Mouse (Mus musculus): Measurements from ENCODE around the gene Rasa4.
"Not testable (repeated sequence)": the region's sequence is repeated elsewhere in the genome, so short reads cannot be mapped to it uniquely, and the experiment has no call there.

Gene Rasa4

GRCm38 (mm10) chr5:136109042-136109441, 25.3 kb downstream of the Rasa4 start:
- peaks cover 65% of the 10 kb centered on the region for H3K36me3 ChIP-seq (ENCODE audit: insufficient read depth, low read length)
- no peaks in the 10 kb centered on the region for H3K9me3 ChIP-seq (ENCODE audit: low read length)
- H3K27me3 ChIP-seq (ENCODE audit: insufficient read depth, low read length), result no peaks in the 10 kb centered on the region
- no peak for TF ChIP-seq POU5F1 (IDR thresholded peaks at IDR 0.05; ENCODE audit: borderline replicate concordance, low read length)
- no peak for TF ChIP-seq NANOG (IDR thresholded peaks at IDR 0.05; ENCODE audit: borderline replicate concordance, low read length)
- no peak for TF ChIP-seq CTCF (conservative IDR thresholded peaks at IDR 0.05; ENCODE audit: low read length)
- H3K4me3 ChIP-seq (replicated peaks; ENCODE audit: low read length), result 0 out of 2 replicates have a peak overlapping the region, but pooled peaks have one; percentile 5
- peaks cover 64% of the 10 kb centered on the region for H3K4me1 ChIP-seq (replicated peaks; ENCODE audit: low read depth, low read length)

GRCm38 (mm10) chr5:136113546-136113945, 29.8 kb downstream of the Rasa4 start:
- Histone ChIP-seq H3K4me1 (replicated peaks; ENCODE audit: low read depth, low read length) (peaks cover 70% of the 10 kb centered on the region), H3K36me3 (ENCODE audit: insufficient read depth, low read length) (peaks cover 42% of the 10 kb centered on the region)
- not testable (repeated sequence) for H3K9me3 ChIP-seq (ENCODE audit: low read length); H3K4me3 ChIP-seq (replicated peaks; ENCODE audit: low read length); H3K27me3 ChIP-seq (ENCODE audit: insufficient read depth, low read length)

DNA sequence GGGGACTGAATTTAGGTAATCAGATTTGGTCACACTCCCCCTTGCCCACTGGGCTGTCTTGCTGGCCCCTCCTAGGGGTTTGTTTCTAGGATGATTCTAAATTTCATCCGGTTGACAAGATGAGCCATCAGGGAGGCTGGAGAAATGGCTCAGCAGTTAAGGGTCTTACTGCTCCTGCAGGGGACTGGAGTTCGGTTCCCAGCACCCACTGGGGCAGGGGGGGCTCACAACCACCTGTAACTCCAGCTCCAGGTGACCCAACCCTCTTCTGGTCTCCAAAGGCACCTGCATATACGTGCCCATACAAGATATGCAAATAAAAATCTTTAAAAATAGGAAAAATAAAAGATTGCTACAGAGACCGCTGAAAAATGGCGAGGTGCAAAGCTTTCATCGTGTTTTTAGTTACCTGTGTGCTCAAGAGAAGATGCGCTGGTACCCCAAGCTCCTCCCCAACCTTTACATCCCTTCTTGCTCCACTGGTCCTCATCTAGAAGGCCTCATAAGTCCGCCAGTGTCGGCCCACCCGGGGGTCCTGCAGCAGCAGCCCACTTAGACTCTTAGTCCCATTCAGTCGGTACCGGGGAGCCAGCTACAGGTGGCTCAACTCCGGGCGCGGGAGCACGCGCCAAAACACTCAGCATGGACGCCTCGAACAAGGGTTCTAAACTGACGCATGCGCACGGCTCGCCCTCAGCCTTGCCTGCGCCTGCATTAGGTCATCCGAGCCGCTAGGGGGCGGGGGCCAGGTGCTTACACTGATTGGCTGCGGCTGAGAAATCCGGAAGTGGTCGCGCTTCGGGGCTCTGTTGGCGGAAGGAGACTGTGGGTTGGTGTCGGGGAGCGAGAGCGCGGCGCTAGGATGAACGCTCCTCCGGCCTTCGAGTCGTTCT, 32.4 kb downstream of the Rasa4 start, which contains the start of gene Polr2j:
Gene Polr2j (plus strand): TSS at position 741 of the 893 bp plus-strand sequence.
- no peaks in the 10 kb centered on the region for H3K27me3 ChIP-seq (ENCODE audit: insufficient read depth, low read length)
- H3K4me3 ChIP-seq (replicated peaks; ENCODE audit: low read length), result peak within 1 kb of the TSS; percentile 98
- peaks cover 83% of the 10 kb centered on the region for H3K4me1 ChIP-seq (replicated peaks; ENCODE audit: low read depth, low read length)
- peaks cover 51% of the 10 kb centered on the region for H3K36me3 ChIP-seq (ENCODE audit: insufficient read depth, low read length)
- peak; percentile 89 for TF ChIP-seq CTCF (conservative IDR thresholded peaks at IDR 0.05; ENCODE audit: low read length)
- no peak for TF ChIP-seq NANOG (IDR thresholded peaks at IDR 0.05; ENCODE audit: borderline replicate concordance, low read length)
- no peaks in the 10 kb centered on the region for H3K9me3 ChIP-seq (ENCODE audit: low read length)

GRCm38 (mm10) chr5:136116784-136117112, 33.0 kb downstream of the Rasa4 start:
- no peak for TF ChIP-seq CTCF (conservative IDR thresholded peaks at IDR 0.05; ENCODE audit: low read length)
- no peak for TF ChIP-seq POU5F1 (IDR thresholded peaks at IDR 0.05; ENCODE audit: borderline replicate concordance, low read length)
- TF ChIP-seq NANOG (IDR thresholded peaks at IDR 0.05; ENCODE audit: borderline replicate concordance, low read length), result no peak
- no peaks in the 10 kb centered on the region for H3K9me3 ChIP-seq (ENCODE audit: low read length)
- H3K4me1 ChIP-seq (replicated peaks; ENCODE audit: low read depth, low read length), result peaks cover 86% of the 10 kb centered on the region
- H3K4me3 ChIP-seq (replicated peaks; ENCODE audit: low read length), result peak overlapping the region; percentile 98
- H3K27me3 ChIP-seq (ENCODE audit: insufficient read depth, low read length), result no peaks in the 10 kb centered on the region
- peaks cover 51% of the 10 kb centered on the region for H3K36me3 ChIP-seq (ENCODE audit: insufficient read depth, low read length)

GRCm38 (mm10) chr5:136122165-136122564, 38.4 kb downstream of the Rasa4 start:
- H3K36me3 ChIP-seq (ENCODE audit: insufficient read depth, low read length), result peaks cover 89% of the 10 kb centered on the region
- TF ChIP-seq CTCF (conservative IDR thresholded peaks at IDR 0.05; ENCODE audit: low read length) (no peak), POU5F1 (IDR thresholded peaks at IDR 0.05; ENCODE audit: borderline replicate concordance, low read length) (no peak), NANOG (IDR thresholded peaks at IDR 0.05; ENCODE audit: borderline replicate concordance, low read length) (no peak)

DNA sequence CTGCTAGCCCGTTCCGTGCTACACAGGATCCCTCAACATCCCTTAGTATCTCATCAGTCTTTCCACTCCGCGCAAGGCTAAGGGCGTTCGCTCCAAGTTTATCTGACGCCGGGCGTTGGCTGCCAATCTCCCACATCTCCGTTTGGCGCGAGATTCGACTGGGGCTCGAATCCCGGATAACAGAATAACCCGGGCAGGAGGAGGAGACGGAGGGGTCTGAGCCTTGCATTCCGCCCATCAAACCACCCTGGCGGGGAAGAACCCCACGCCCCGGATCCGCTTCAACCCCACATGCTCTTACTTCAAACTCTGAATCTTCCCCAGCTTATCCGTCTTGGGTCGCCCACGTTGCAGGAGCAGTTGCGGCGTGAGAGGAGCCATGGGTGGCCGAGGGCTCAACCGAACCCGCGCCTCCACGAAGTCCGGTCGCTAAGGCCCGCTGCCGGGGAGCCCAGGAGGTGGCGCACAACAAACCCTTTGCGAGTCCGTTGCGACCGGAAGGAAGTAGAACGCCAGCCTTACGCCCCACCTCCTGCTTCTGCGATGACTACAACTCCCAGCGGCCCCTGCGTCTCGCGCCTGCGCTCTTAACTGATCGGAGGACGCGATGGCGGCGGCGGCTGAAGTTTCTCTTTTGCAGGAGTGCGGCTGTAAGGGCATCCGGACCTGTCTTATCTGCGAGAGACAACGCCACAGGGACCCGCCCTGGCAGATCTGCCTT, 52.0 kb downstream of the Rasa4 start, which contains the start of the genes Lrwd1 and Alkbh4:
Gene Lrwd1 (minus strand): TSS at position 504 of the 721 bp plus-strand sequence.
Gene Alkbh4 (plus strand): TSS at position 576 of the 721 bp plus-strand sequence.
- H3K9me3 ChIP-seq (ENCODE audit: low read length), result no peaks in the 10 kb centered on the region
- TF ChIP-seq NANOG (IDR thresholded peaks at IDR 0.05; ENCODE audit: borderline replicate concordance, low read length) (no peak), CTCF (conservative IDR thresholded peaks at IDR 0.05; ENCODE audit: low read length) (no peak), POU5F1 (IDR thresholded peaks at IDR 0.05; ENCODE audit: borderline replicate concordance, low read length) (no peak)
- peaks cover 69% of the 10 kb centered on the region for H3K36me3 ChIP-seq (ENCODE audit: insufficient read depth, low read length)
- H3K4me1 ChIP-seq (replicated peaks; ENCODE audit: low read depth, low read length), result peaks cover 76% of the 10 kb centered on the region
- H3K27me3 ChIP-seq (ENCODE audit: insufficient read depth, low read length), result no peaks in the 10 kb centered on the region
- peak within 1 kb of the TSS; percentile 91 for H3K4me3 ChIP-seq (replicated peaks; ENCODE audit: low read length)

More at GRCm38 (mm10) chr5:136122165-136122564, 38.4 kb downstream of the Rasa4 start:
- H3K27me3 ChIP-seq (ENCODE audit: insufficient read depth, low read length), result no peaks in the 10 kb centered on the region
- peak overlapping the region; percentile 23; the same call in 1 of the 2 replicates for H3K4me3 ChIP-seq (replicated peaks; ENCODE audit: low read length)
- H3K9me3 ChIP-seq (ENCODE audit: low read length), result no peaks in the 10 kb centered on the region
- H3K4me1 ChIP-seq (replicated peaks; ENCODE audit: low read depth, low read length), result peaks cover 80% of the 10 kb centered on the region

GRCm38 (mm10) chr5:136136292-136136990, 52.7 kb downstream of the Rasa4 start:
- Histone ChIP-seq H3K27me3 (ENCODE audit: insufficient read depth, low read length) (no peaks in the 10 kb centered on the region), H3K4me1 (replicated peaks; ENCODE audit: low read depth, low read length) (peaks cover 73% of the 10 kb centered on the region), H3K4me3 (replicated peaks; ENCODE audit: low read length) (peak overlapping the region; percentile 91), H3K36me3 (ENCODE audit: insufficient read depth, low read length) (peaks cover 69% of the 10 kb centered on the region), H3K9me3 (ENCODE audit: low read length) (no peaks in the 10 kb centered on the region)
- TF ChIP-seq NANOG (IDR thresholded peaks at IDR 0.05; ENCODE audit: borderline replicate concordance, low read length) (no peak), POU5F1 (IDR thresholded peaks at IDR 0.05; ENCODE audit: borderline replicate concordance, low read length) (no peak), CTCF (conservative IDR thresholded peaks at IDR 0.05; ENCODE audit: low read length) (no peak)

Data from E14TG2a.4 (cell line).